Mouse (Mus musculus) kidney, adult 2 months (tissue): ENCODE measurements around the gene Zscan2. TPM values are rescaled to one million over a fixed set of nuclear protein-coding genes. Genes with fewer than 3 reads are reported as not detected.

Experiments
- DNase-seq: peaks from one replicate; pipeline ENCODE4 v3.0.0; 2021
- H3K27ac ChIP-seq: fragments of 200-500 bp; 2 replicates; pipeline ENCODE4 v1.5.1; 2012; ENCODE audit warnings: low read depth, low read length, control low read depth, inconsistent platforms; ENCODE audit not compliant: insufficient read depth
- H3K27me3 ChIP-seq: fragments of 200-500 bp; replicated peaks from 2 replicates; pipeline ENCODE4 v1.6.1; 2012; ENCODE audit warnings: mild to moderate bottlenecking, moderate library complexity, low read length, inconsistent platforms; ENCODE audit not compliant: control insufficient read depth, insufficient read depth
- H3K36me3 ChIP-seq: fragments of 200-500 bp; 2 replicates; pipeline ENCODE4 v1.6.1; 2012; ENCODE audit warnings: mild to moderate bottlenecking, moderate library complexity, low read length, inconsistent platforms; ENCODE audit not compliant: control insufficient read depth, insufficient read depth
- H3K4me1 ChIP-seq: fragments of 200-500 bp; 2 replicates; pipeline ENCODE4 v1.6.1; 2011; ENCODE audit warnings: low read length; ENCODE audit not compliant: control insufficient read depth, insufficient read depth
- H3K4me3 ChIP-seq: fragments of 200-500 bp; 2 replicates; pipeline ENCODE4 v1.5.1; 2011; ENCODE audit warnings: mild to moderate bottlenecking, low read depth, low read length, control low read depth; ENCODE audit not compliant: insufficient read depth
- CTCF ChIP-seq: fragments of 200-500 bp; conservative IDR thresholded peaks from 2 replicates; pipeline ENCODE4 v1.5.1; 2011; ENCODE audit warnings: low read depth, mild to moderate bottlenecking, control low read depth, low read length, moderate library complexity, mixed read lengths; ENCODE audit not compliant: insufficient read depth, insufficient read length
- POLR2A ChIP-seq: fragments of 200-500 bp; IDR thresholded peaks from one replicate; pipeline ENCODE4 v1.6.1; 2011; ENCODE audit warnings: low read depth, low read length, control low read depth
- WGBS: fragments of 180-500 bp; shearing (Covaris S2); methylation state at CpG from one replicate; pipeline ENCODE4 v1.1.7; 2018; 5-methylcytosine and 5-hydroxymethylcytosine counted together
- polyA plus RNA-seq: library from polyadenylated mRNA; depleted of rRNA; stranded (reverse); fragments of >200 nt; gene quantifications from 2 replicates; pipeline ENCODE4 v1.2.3, GENCODE M21; 2012; rRNA removed

Zscan2 gene
- polyA plus RNA-seq, 1 experiment, result 5.4 TPM

DNA sequence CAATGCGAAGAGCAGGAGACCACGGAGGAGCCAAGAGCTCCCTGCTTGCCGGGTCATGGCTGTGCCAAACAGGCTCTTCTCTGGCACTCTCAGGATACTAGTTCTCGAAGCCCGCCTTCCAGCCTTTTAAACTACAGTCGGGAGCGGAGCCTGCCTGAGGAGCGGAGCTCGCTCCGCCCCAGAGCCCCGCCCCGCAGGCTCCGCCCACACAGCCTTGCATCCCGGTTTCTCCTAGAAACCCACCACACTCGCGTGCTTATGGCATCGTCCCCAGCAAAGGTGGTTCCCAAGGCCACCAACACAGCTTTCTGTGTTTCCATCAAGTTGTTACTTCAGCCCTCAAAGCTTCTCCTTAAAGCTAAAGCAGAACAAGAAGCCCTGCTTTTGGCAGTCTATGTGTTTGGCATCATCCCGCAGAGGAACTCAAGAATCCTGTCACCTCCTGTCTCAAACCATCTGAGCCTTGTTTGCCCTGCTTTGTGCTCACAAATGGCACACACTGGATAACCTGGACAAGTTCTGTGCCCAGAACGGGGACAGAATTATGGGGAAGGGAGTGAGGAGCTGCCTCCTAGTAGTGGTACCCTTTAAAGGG, 44.3 kb downstream of the Zscan2 start, which contains the start of gene Nmb:
Gene Nmb (minus strand): TSS at position 156 of the 595 bp plus-strand sequence.
- DNase-seq, result peak; percentile 72
- WGBS, result 3% methylated on average over 19 of the region's 19 CpGs
- Histone ChIP-seq H3K27me3 (no peaks in the 10 kb centered on the region), H3K4me3 (peak within 1 kb of the TSS; percentile 47), H3K4me1 (peaks cover 6% of the 10 kb centered on the region), H3K27ac (no peak within 1 kb of the TSS), H3K36me3 (no peaks in the 10 kb centered on the region)
- TF ChIP-seq POLR2A, result no peak
- no peak for TF ChIP-seq CTCF

DNA sequence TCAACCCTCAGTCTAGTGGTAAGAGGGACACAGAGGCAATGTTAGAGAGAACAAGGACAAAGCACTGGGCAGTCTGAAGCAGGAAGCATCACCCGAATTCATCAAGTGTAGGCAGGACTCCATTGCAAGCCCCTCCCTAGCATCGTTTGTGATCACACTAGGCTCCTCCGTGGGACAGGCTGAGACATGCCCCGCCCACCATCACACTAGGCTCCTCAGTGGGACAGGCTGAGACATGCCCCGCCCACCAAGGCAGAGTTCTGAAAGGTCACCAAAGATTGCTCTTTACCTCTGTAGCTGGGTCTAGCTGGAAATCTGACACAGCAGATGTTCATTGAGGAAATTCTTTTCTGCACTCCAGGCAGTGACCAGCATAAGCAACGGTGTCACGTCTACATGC, 50.3 kb downstream of the Zscan2 start:
- Histone ChIP-seq H3K36me3 (peaks cover 2% of the 10 kb centered on the region; the same call in 1 of the 2 replicates), H3K27me3 (no peaks in the 10 kb centered on the region), H3K27ac (no peak overlapping the region), H3K4me1 (no peaks in the 10 kb centered on the region), H3K4me3 (no peak overlapping the region)
- WGBS, result 69% methylated on average over 7 of the region's 7 CpGs
- DNase-seq, result peak; percentile 37
- no peak for TF ChIP-seq CTCF
- no peak for TF ChIP-seq POLR2A

DNA sequence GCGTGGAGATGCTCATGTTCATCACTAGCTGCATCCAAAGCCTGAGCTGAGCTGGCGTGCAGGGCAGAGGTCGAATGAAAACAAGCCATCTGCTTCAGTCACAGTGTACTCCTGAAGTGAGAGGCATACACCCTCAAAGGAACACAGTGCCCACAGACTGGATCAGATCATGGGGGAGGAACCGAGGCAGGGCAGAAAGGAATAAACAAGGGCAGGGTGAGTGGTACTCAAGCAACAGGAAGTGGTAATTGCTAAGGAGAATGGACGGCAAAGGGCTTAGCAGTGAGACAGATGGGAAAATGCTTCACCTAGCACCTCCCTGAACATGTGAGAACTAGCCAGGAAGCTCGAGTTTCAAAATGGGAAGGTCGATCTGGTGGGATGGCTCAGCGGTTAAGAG, 51.8 kb downstream of the Zscan2 start:
- peaks cover 4% of the 10 kb centered on the region; the same call in 1 of the 2 replicates for H3K36me3 ChIP-seq
- DNase-seq, result no peak
- H3K27ac ChIP-seq, result peak overlapping the region; percentile 67
- WGBS, result 69% methylated on average over 8 of the region's 8 CpGs
- H3K4me3 ChIP-seq, result no peak overlapping the region
- no peaks in the 10 kb centered on the region for H3K27me3 ChIP-seq
- no peak for TF ChIP-seq POLR2A
- no peak for TF ChIP-seq CTCF
- H3K4me1 ChIP-seq, result no peaks in the 10 kb centered on the region

DNA sequence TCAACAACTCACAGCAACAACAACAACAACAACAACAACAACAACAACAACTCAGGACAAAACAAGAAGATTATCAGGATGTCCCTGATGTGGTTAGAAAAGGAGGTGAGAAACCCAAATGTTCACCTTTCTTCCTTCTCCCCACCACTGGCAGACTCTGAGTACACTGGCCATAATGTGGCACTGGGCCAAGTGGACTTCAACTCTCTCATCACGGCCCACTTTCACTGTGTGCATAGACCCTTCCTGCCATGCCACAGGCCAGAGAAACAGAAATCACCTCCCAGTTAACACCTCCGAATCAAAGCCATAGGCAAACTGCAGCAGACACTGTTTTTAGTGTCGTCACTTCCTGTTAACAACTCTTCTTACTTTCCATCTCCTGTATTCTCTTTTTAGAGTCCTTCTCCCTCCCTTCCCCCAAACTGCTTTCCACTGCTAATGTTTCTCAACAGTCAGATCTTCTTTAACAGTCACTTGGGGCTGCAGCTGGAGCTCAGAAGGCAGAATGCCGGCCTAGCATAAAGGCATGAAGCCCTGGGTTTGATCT, 57.3 kb downstream of the Zscan2 start:
- no peaks in the 10 kb centered on the region; the same call in 1 of the 2 replicates for H3K4me1 ChIP-seq
- peaks cover 8% of the 10 kb centered on the region for H3K36me3 ChIP-seq
- H3K27ac ChIP-seq, result no peak overlapping the region
- H3K4me3 ChIP-seq, result no peak overlapping the region
- WGBS, result 51% methylated on average over 4 of the region's 4 CpGs
- H3K27me3 ChIP-seq, result no peaks in the 10 kb centered on the region
- no peak for TF ChIP-seq CTCF
- TF ChIP-seq POLR2A, result no peak
- DNase-seq, result peak; percentile 67

DNA sequence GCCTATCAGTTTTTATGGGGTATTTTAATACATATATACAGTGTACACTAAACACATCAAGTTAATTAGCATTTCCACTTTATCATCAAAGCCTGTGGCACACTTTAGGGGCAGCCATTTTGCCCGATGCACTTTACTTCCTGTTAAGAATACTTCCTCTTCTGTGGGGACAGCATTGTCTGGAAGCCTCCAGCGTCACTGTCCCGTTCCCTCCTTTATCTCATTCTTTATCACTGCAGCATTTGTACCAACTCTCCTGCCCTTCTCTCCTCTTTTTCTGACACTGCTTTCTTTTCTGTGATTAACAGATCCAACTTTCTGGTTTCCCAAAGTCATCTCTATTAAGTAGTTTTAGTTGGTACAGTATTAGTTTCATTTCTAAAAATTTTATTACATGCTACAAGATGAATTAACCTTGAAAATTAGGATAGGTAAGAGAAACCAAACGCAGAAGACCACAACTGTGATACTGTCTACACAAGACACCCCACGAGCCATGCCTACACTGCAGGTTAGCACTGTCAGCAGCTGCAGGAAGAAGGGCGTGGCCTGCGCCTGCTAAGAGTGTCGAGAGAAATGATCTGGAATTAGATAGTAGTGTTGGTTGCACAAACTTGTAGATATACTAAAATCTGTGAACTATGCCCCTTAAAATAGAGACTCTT, 58.4 kb downstream of the Zscan2 start:
- 73% methylated on average over 8 of the region's 8 CpGs for WGBS
- Histone ChIP-seq H3K4me3 (no peak overlapping the region), H3K4me1 (no peaks in the 10 kb centered on the region; the same call in 1 of the 2 replicates), H3K27me3 (no peaks in the 10 kb centered on the region), H3K36me3 (peaks cover 10% of the 10 kb centered on the region), H3K27ac (no peak overlapping the region)
- DNase-seq, result no peak
- no peak for TF ChIP-seq CTCF
- no peak for TF ChIP-seq POLR2A

DNA sequence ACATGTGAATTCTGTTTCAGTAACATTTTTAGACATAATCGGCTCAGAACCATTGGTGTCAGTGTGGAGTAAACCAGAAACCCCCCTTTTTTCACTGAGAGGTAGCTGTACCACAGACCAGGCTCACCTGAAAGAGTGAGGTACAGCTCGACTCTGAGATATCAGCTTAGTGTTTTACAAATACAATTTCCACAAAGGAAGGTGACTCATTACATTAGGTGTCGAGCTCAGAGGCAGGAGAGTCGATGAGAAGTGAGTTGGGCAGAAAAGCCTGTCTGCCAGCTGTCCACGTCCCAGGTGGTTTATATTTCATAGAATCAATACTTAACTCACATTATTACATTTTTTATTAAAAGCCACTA, 58.9 kb downstream of the Zscan2 start:
- 82% methylated on average over 5 of the region's 5 CpGs for WGBS
- H3K36me3 ChIP-seq, result peaks cover 10% of the 10 kb centered on the region
- TF ChIP-seq CTCF, result no peak
- no peak for TF ChIP-seq POLR2A
- no peak overlapping the region for H3K27ac ChIP-seq
- H3K4me3 ChIP-seq, result no peak overlapping the region
- DNase-seq, result no peak
- H3K4me1 ChIP-seq, result no peaks in the 10 kb centered on the region; the same call in 1 of the 2 replicates
- H3K27me3 ChIP-seq, result no peaks in the 10 kb centered on the region

DNA sequence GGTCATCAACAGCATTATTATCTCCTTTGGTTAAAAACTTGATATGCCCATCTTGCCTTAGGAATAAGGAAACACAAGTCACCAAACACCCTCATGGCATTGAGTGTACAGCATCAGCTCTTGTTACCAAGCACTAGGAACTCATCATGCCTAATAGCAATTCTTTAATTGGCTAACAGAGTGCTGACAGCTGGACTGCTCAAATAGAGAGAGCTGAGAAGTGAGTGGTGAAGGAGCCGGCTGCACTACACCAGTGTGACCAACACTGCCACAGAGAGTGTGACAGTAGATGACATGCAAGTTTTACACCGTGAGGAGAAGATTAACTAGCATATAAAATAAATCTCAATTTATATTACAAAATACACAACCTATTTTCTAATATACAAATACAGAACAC, 62.4 kb downstream of the Zscan2 start:
- Histone ChIP-seq H3K27me3 (no peaks in the 10 kb centered on the region), H3K4me1 (no peaks in the 10 kb centered on the region), H3K27ac (no peak overlapping the region), H3K36me3 (peaks cover 5% of the 10 kb centered on the region), H3K4me3 (no peak overlapping the region)
- 79% methylated on average over 2 of the region's 2 CpGs for WGBS
- no peak for TF ChIP-seq CTCF
- DNase-seq, result no peak

Other genes with a start within 250 kb of the Zscan2 start
- gene Crtc3, start 172.0 kb upstream of the Zscan2 start, polyA plus RNA-seq, result 13.2 and 13.3 TPM in 2 replicates
- 38.1 and 42.0 TPM in 2 replicates for gene Iqgap1, start 34.9 kb upstream of the Zscan2 start, polyA plus RNA-seq
- gene Wdr73, start 40.3 kb downstream of the Zscan2 start, polyA plus RNA-seq, result 15.4 and 16.1 TPM in 2 replicates
- 4.6 and 5.0 TPM in 2 replicates for gene Nmb, start 44.2 kb downstream of the Zscan2 start, polyA plus RNA-seq
- 64.0 and 93.1 TPM in 2 replicates for gene Sec11a, start 86.9 kb downstream of the Zscan2 start, polyA plus RNA-seq
- gene Zfp592, start 132.8 kb downstream of the Zscan2 start, polyA plus RNA-seq, result 16.9 and 17.4 TPM in 2 replicates
- 0.04 and 0.88 TPM in 2 replicates for gene Alpk3, start 196.7 kb downstream of the Zscan2 start, polyA plus RNA-seq